Mouse (Mus musculus): ENCODE data around the gene Ccdc62. TPM values are rescaled to one million over a fixed set of nuclear protein-coding genes. Genes with fewer than 3 reads are reported as not detected.

The Ccdc62 gene
- total and polyA plus RNA-seq, 2 experiments from 2014 or later: 3.7 TPM

GRCm38 (mm10) chr5:123978131-123978530 is 47.7 kb downstream of the Ccdc62 start:
- H3K4me1 ChIP-seq (ENCODE audit: insufficient read depth): peaks cover 12% of the 10 kb centered on the region
- H3K9ac ChIP-seq: no peak overlapping the region
- no peaks in the 10 kb centered on the region for H3K36me3 ChIP-seq (ENCODE audit: insufficient read depth)
- TF ChIP-seq CTCF (IDR thresholded peaks at IDR 0.05; ENCODE audit: low read depth): no peak
- no peaks in the 10 kb centered on the region for H3K9me3 ChIP-seq (ENCODE audit: low read length)
- H3K4me2 ChIP-seq (ENCODE audit: low read depth): no peak overlapping the region
- H3K27me3 ChIP-seq (ENCODE audit: insufficient read depth, low read length): no peaks in the 10 kb centered on the region
- DNase-seq: no peak
- WGBS: 77% methylated on average over 5 of the region's 5 CpGs
- no peak overlapping the region for H3K27ac ChIP-seq (ENCODE audit: low read depth, low read length)
- ATAC-seq: no peak
- no peak overlapping the region for H3K4me3 ChIP-seq (ENCODE audit: low read depth, low read length)

- H3K4me1 ChIP-seq (ENCODE audit: insufficient read depth): peaks cover 12% of the 10 kb centered on the region
- WGBS: 81% methylated on average over 18 of the region's 18 CpGs
- no peak overlapping the region for H3K9ac ChIP-seq
- H3K27ac ChIP-seq (ENCODE audit: low read depth, low read length): no peak overlapping the region
- no peaks in the 10 kb centered on the region for H3K36me3 ChIP-seq (ENCODE audit: insufficient read depth)
- no peak for DNase-seq
- H3K4me3 ChIP-seq (ENCODE audit: low read depth, low read length): no peak overlapping the region
- no peaks in the 10 kb centered on the region for H3K9me3 ChIP-seq (ENCODE audit: low read length)
- H3K4me2 ChIP-seq (ENCODE audit: low read depth): no peak overlapping the region
- TF ChIP-seq CTCF (IDR thresholded peaks at IDR 0.05; ENCODE audit: low read depth): no peak
- H3K27me3 ChIP-seq (ENCODE audit: insufficient read depth, low read length): no peaks in the 10 kb centered on the region
- ATAC-seq: no peak
These were observed 48.9 kb downstream of the Ccdc62 start for GRCm38 (mm10) chr5:123979221-123979979.

- no peak overlapping the region for H3K27ac ChIP-seq (ENCODE audit: low read depth, low read length)
- H3K4me1 ChIP-seq (ENCODE audit: insufficient read depth): peaks cover 7% of the 10 kb centered on the region
- no peak overlapping the region for H3K4me3 ChIP-seq (ENCODE audit: low read depth, low read length)
- no peaks in the 10 kb centered on the region for H3K9me3 ChIP-seq (ENCODE audit: low read length)
- no peaks in the 10 kb centered on the region for H3K27me3 ChIP-seq (ENCODE audit: insufficient read depth, low read length)
- no peaks in the 10 kb centered on the region for H3K36me3 ChIP-seq (ENCODE audit: insufficient read depth)
- no peak for DNase-seq
- no peak overlapping the region for H3K4me2 ChIP-seq (ENCODE audit: low read depth)
- no peak for ATAC-seq
- H3K9ac ChIP-seq: no peak overlapping the region
- TF ChIP-seq CTCF (IDR thresholded peaks at IDR 0.05; ENCODE audit: low read depth): no peak
- 67% methylated on average over 4 of the region's 4 CpGs for WGBS
These were observed 49.5 kb downstream of the Ccdc62 start for GRCm38 (mm10) chr5:123979980-123980369.

GRCm38 (mm10) chr5:123980521-123981249 is 50.2 kb downstream of the Ccdc62 start:
- Histone ChIP-seq H3K9me3 (ENCODE audit: low read length) (no peaks in the 10 kb centered on the region), H3K4me3 (ENCODE audit: low read depth, low read length) (no peak overlapping the region), H3K9ac (no peak overlapping the region), H3K27me3 (ENCODE audit: insufficient read depth, low read length) (no peaks in the 10 kb centered on the region), H3K27ac (ENCODE audit: low read depth, low read length) (no peak overlapping the region), H3K4me1 (ENCODE audit: insufficient read depth) (no peaks in the 10 kb centered on the region), H3K36me3 (ENCODE audit: insufficient read depth) (no peaks in the 10 kb centered on the region), H3K4me2 (ENCODE audit: low read depth) (no peak overlapping the region)
- DNase-seq (no peak), ATAC-seq (no peak)
- WGBS: 81% methylated on average over 9 of the region's 9 CpGs
- no peak for TF ChIP-seq CTCF (IDR thresholded peaks at IDR 0.05; ENCODE audit: low read depth)

- Histone ChIP-seq H3K9ac (no peak overlapping the region), H3K4me2 (ENCODE audit: low read depth) (no peak overlapping the region), H3K4me3 (ENCODE audit: low read depth, low read length) (no peak overlapping the region), H3K36me3 (ENCODE audit: insufficient read depth) (no peaks in the 10 kb centered on the region), H3K27me3 (ENCODE audit: insufficient read depth, low read length) (no peaks in the 10 kb centered on the region), H3K4me1 (ENCODE audit: insufficient read depth) (no peaks in the 10 kb centered on the region), H3K27ac (ENCODE audit: low read depth, low read length) (no peak overlapping the region), H3K9me3 (ENCODE audit: low read length) (no peaks in the 10 kb centered on the region)
- TF ChIP-seq CTCF (IDR thresholded peaks at IDR 0.05; ENCODE audit: low read depth): no peak
- 58% methylated on average over 6 of the region's 6 CpGs for WGBS
- no peak for DNase-seq
- no peak for ATAC-seq
These were observed 50.7 kb downstream of the Ccdc62 start for GRCm38 (mm10) chr5:123981250-123981554.

GRCm38 (mm10) chr5:123982838-123983237 is 52.4 kb downstream of the Ccdc62 start:
- H3K4me1 ChIP-seq (ENCODE audit: insufficient read depth): no peaks in the 10 kb centered on the region
- DNase-seq (no peak), ATAC-seq (no peak)
- H3K9me3 ChIP-seq (ENCODE audit: low read length): no peaks in the 10 kb centered on the region
- TF ChIP-seq CTCF (IDR thresholded peaks at IDR 0.05; ENCODE audit: low read depth): no peak
- 83% methylated on average over 11 of the region's 11 CpGs for WGBS
- H3K27ac ChIP-seq (ENCODE audit: low read depth, low read length): no peak overlapping the region
- no peak overlapping the region for H3K9ac ChIP-seq
- H3K4me2 ChIP-seq (ENCODE audit: low read depth): no peak overlapping the region
- no peak overlapping the region for H3K4me3 ChIP-seq (ENCODE audit: low read depth, low read length)
- no peaks in the 10 kb centered on the region for H3K27me3 ChIP-seq (ENCODE audit: insufficient read depth, low read length)
- H3K36me3 ChIP-seq (ENCODE audit: insufficient read depth): no peaks in the 10 kb centered on the region

- no peak for DNase-seq
- Histone ChIP-seq H3K27ac (ENCODE audit: low read depth, low read length) (no peak overlapping the region), H3K4me3 (ENCODE audit: low read depth, low read length) (no peak overlapping the region), H3K9me3 (ENCODE audit: low read length) (no peaks in the 10 kb centered on the region), H3K9ac (no peak overlapping the region), H3K36me3 (ENCODE audit: insufficient read depth) (peaks cover 3% of the 10 kb centered on the region; the same call in 1 of the 2 replicates), H3K27me3 (ENCODE audit: insufficient read depth, low read length) (no peaks in the 10 kb centered on the region), H3K4me1 (ENCODE audit: insufficient read depth) (no peaks in the 10 kb centered on the region), H3K4me2 (ENCODE audit: low read depth) (no peak overlapping the region)
- 85% methylated on average over 9 of the region's 9 CpGs for WGBS
- no peak for TF ChIP-seq CTCF (IDR thresholded peaks at IDR 0.05; ENCODE audit: low read depth)
- ATAC-seq: peak; percentile 61; the same call in 1 of the 2 replicates
These were observed 55.0 kb downstream of the Ccdc62 start for GRCm38 (mm10) chr5:123985434-123985833.

Measured in forebrain, postnatal 0 days (tissue).